Mouse (Mus musculus) heart, embryonic 12.5 days (tissue): Measurements from ENCODE around the gene Lgals9. TPM values are rescaled to one million over a fixed set of nuclear protein-coding genes. Genes with fewer than 3 reads are reported as not detected.

Experiments used
- ATAC-seq: fragments of 200-750 bp; cut with Nextera tagmentation; 2 replicates; pipeline ENCODE4 v1.8.0; 2017; ENCODE audit warnings: moderate TSS enrichment, moderate library complexity; ENCODE audit not compliant: insufficient number of reproducible peaks, low FRiP score
- H3K27ac ChIP-seq: fragments of 300-500 bp; sonication (generic); 2 replicates; pipeline ENCODE4 v1.5.1; 2016; ENCODE audit warnings: mild to moderate bottlenecking, moderate library complexity; ENCODE audit not compliant: poor library complexity, severe bottlenecking
- H3K27me3 ChIP-seq: fragments of 300-500 bp; sonication (generic); replicated peaks from 2 replicates; pipeline ENCODE4 v1.6.1; 2016; ENCODE audit warnings: mild to moderate bottlenecking, moderate library complexity
- H3K36me3 ChIP-seq: fragments of 300-500 bp; sonication (generic); 2 replicates; pipeline ENCODE4 v1.6.1; 2016; ENCODE audit warnings: mild to moderate bottlenecking, moderate library complexity
- H3K4me1 ChIP-seq: fragments of 300-500 bp; sonication (generic); replicated peaks from 2 replicates; pipeline ENCODE4 v1.6.1; 2016; ENCODE audit warnings: mild to moderate bottlenecking
- H3K4me2 ChIP-seq: fragments of 300-500 bp; sonication (generic); 2 replicates; pipeline ENCODE4 v1.6.1; 2016; ENCODE audit warnings: mild to moderate bottlenecking, moderate library complexity
- H3K4me3 ChIP-seq: fragments of 300-500 bp; sonication (generic); 2 replicates; pipeline ENCODE4 v1.5.1; 2016; ENCODE audit warnings: mild to moderate bottlenecking
- H3K9ac ChIP-seq: fragments of 300-500 bp; sonication (generic); 2 replicates; pipeline ENCODE4 v1.6.1; 2016; ENCODE audit warnings: mild to moderate bottlenecking, moderate library complexity
- H3K9me3 ChIP-seq: fragments of 300-500 bp; sonication (generic); replicated peaks from 2 replicates; pipeline ENCODE4 v1.6.1; 2016; ENCODE audit warnings: mild to moderate bottlenecking, moderate library complexity
- WGBS: fragments of 180-500 bp; shearing (Covaris S2); methylation state at CpG from one replicate; pipeline ENCODE4 v1.1.7; 2016; 5-methylcytosine and 5-hydroxymethylcytosine counted together
- polyA plus RNA-seq: library from polyadenylated mRNA; unstranded; fragments of >200 nt; fragmentation: Nextera tagmentation; extraction: Ambion mirVana; gene quantifications from 2 replicates; pipeline ENCODE4 v1.2.1, GENCODE M21; 2016

Gene Lgals9
- polyA plus RNA-seq: 53.7 and 53.8 TPM in 2 replicates

DNA sequence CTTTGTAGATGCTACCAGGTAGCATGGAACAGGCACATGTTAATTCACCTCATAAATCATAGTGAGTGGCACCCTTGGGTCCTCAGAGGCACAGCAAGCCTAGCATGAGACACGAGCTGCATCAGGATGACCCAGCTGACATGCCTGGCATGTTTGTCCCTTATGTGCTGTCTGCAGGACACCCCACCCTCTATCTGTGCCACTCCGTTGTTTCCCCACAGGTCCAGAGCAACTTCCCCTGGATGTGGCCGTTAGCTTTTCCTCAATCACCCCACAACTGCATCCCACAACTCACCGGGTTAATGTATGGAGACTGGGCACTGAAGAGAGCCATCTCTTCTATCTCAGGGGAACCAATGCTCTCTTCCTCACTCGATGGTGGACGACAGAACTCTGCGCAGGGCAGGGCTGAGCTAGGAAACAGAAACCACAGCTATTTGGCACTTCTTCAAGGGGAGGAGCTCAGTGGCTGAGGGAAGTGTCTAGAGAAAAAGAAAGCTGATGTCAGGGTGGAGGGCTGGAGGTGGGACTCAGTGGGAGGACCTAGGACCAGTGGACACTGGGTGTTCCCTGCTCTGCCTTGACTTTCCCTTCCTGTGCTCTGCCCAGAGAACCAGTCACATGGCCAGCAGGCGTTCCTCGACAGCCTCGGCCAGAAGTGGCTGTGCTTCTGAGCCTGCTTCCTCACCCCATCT, at the start of gene Lgals9:
Lgals9 (minus strand) TSS at position 464 of the 695 bp plus-strand sequence.
- Histone ChIP-seq H3K27ac (no peak within 1 kb of the TSS; the same call in 1 of the 2 replicates), H3K4me3 (peak within 1 kb of the TSS; percentile 43), H3K4me1 (0 out of 2 replicates have a peak, but pooled peaks cover 6% of the 10 kb centered on the region), H3K36me3 (no peaks in the 10 kb centered on the region), H3K9ac (peak within 1 kb of the TSS; percentile 16; the same call in 1 of the 2 replicates), H3K9me3 (peaks cover 4% of the 10 kb centered on the region), H3K4me2 (peak within 1 kb of the TSS; percentile 51), H3K27me3 (no peaks in the 10 kb centered on the region)
- 53% methylated on average over 10 of the region's 10 CpGs for WGBS
- ATAC-seq: peak; percentile 87

DNA sequence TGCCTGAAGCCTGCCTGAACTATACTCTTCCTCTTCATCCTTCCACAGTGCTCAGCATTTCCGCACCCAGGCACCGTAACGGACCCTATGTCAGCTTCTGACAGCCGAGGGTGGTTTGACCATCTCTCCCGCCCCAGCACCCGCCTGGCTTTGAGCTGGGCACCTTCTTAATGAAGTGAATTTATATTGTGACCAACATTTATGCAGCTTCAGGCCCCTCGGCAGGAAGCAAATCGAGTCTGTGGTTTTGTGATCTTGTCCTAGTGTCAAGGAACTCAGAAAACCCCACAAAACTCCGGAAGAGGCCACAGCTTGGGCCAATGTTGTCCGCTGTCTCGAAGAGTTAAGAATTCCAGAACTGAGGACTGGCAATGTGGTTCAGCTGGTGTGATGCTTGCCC, 48.9 kb upstream of the Lgals9 start:
- ATAC-seq: no peak
- no peak overlapping the region for H3K4me2 ChIP-seq
- peaks cover 9% of the 10 kb centered on the region for H3K4me1 ChIP-seq
- 86% methylated on average over 11 of the region's 11 CpGs for WGBS
- no peak overlapping the region for H3K27ac ChIP-seq
- no peak overlapping the region for H3K9ac ChIP-seq
- no peaks in the 10 kb centered on the region for H3K27me3 ChIP-seq
- H3K9me3 ChIP-seq: no peaks in the 10 kb centered on the region
- no peak overlapping the region for H3K4me3 ChIP-seq
- peaks cover 46% of the 10 kb centered on the region for H3K36me3 ChIP-seq

DNA sequence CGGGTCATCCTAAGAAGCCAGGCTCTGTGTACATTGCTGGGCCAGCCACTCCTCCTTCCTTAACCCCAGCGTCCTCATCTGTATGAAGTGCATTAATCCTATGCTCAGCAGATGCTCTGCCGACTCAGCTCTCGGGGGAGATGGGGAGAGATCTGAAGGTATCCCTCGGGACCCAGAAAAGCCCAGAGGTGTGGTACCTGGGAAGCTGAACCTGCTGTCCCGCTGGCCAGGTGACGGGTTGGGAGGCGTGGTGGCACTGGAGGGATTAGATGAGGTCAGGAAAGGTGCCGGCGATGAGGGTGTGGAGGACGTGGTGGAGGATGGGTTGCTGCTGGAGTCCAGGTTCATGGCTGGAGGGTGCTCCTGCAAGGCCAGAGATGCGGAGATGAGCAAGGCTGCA, 48.3 kb upstream of the Lgals9 start:
- no peak overlapping the region for H3K4me3 ChIP-seq
- no peak overlapping the region for H3K9ac ChIP-seq
- no peaks in the 10 kb centered on the region for H3K27me3 ChIP-seq
- 79% methylated on average over 12 of the region's 12 CpGs for WGBS
- H3K9me3 ChIP-seq: no peaks in the 10 kb centered on the region
- no peak overlapping the region for H3K27ac ChIP-seq
- H3K36me3 ChIP-seq: peaks cover 49% of the 10 kb centered on the region
- ATAC-seq: no peak
- peaks cover 9% of the 10 kb centered on the region for H3K4me1 ChIP-seq
- H3K4me2 ChIP-seq: no peak overlapping the region

DNA sequence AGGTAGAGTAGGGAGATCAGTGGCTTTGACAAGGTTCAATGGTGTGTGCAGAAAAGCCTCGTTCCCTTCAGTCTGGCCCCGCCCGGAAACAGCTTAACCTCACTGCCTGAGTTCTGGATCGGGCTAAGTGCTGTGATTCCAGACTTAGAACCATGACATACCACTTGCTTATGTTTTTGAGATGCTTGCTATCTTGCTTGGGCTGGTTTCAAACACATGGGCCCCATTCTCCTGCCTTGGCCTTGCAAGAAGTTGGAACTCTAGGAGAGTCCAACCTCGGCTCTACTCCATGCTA, 46.7 kb upstream of the Lgals9 start:
- Histone ChIP-seq H3K27me3 (no peaks in the 10 kb centered on the region), H3K9ac (no peak overlapping the region), H3K27ac (no peak overlapping the region), H3K4me3 (no peak overlapping the region), H3K4me1 (peaks cover 9% of the 10 kb centered on the region), H3K4me2 (no peak overlapping the region), H3K36me3 (peaks cover 58% of the 10 kb centered on the region), H3K9me3 (no peaks in the 10 kb centered on the region)
- WGBS: 62% methylated on average over 5 of the region's 5 CpGs
- ATAC-seq: no peak

DNA sequence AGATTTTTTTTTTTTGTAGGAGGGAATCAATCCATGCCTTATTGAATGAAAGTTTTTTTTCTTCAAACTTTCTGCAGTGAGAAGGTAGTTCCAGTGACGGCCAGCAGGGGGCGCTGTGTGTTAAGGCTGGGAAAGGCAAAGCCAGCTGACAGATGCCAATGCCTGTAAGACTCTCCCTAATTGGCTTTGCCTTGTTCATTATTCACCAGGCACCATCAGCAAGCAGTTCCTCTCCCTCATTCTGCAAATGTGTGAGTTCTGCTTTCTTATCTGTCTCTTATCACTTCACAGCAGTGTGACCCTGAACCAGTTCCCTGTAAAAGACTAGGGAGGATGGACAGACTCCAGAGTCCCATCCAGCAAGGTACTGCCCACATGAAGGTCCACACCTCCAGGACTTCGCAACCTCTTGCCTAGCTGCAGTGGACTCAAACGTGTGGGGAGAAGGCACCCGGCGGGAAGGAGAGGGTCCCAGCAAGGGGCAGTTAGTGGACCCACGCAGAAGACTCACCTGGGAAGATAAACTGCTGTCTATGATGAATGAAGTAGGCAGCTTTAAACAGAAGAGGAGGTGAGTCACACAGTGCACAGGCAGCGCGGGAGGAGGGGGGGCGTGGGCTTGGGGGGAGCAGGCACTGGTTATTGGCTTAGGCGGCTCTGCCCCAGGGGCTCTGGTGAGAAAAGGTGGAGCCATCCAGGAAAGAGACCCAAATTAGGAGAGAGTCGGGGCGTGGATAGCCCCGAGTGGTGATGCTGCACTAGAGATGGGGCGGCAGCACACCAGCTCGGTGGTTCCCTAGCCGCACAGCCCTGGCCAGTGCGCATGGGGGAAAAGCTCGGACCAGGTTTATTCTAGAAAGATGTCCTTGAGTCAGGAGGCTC, 46.1 kb upstream of the Lgals9 start:
- H3K4me1 ChIP-seq: peaks cover 9% of the 10 kb centered on the region
- no peaks in the 10 kb centered on the region for H3K9me3 ChIP-seq
- H3K27ac ChIP-seq: no peak overlapping the region
- H3K27me3 ChIP-seq: no peaks in the 10 kb centered on the region
- WGBS: 29% methylated on average over 19 of the region's 19 CpGs
- ATAC-seq: 0 out of 2 replicates have a peak, but pooled peaks have one; percentile 19
- H3K4me3 ChIP-seq: no peak overlapping the region
- H3K4me2 ChIP-seq: no peak overlapping the region
- H3K36me3 ChIP-seq: peaks cover 59% of the 10 kb centered on the region
- H3K9ac ChIP-seq: peak overlapping the region; percentile 17; the same call in 1 of the 2 replicates

DNA sequence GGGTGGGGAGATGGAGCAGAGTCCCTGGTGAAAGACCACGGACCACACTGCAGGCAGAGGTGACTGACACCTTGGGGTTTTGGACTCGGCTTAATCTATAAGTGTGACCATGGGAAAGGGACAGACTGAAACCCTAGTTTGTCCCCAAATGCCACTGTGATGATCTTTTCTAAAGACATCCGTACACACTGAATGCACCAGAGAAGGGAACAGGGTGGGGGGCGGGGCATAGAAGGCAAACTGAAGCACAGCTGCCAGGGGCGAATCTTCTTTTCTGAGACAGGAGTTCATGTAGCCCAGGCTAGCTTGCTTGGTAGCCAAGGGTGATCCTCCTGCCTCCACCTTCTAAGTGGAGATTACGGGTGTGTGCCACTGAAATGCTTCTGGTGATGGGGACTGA, 39.0 kb upstream of the Lgals9 start:
- Histone ChIP-seq H3K36me3 (peaks cover 72% of the 10 kb centered on the region), H3K27ac (peak overlapping the region; percentile 53), H3K9me3 (no peaks in the 10 kb centered on the region), H3K4me3 (no peak overlapping the region), H3K9ac (no peak overlapping the region), H3K4me1 (peaks cover 32% of the 10 kb centered on the region), H3K27me3 (no peaks in the 10 kb centered on the region), H3K4me2 (peak overlapping the region; percentile 28; the same call in 1 of the 2 replicates)
- 67% methylated on average over 6 of the region's 6 CpGs for WGBS
- ATAC-seq: no peak

DNA sequence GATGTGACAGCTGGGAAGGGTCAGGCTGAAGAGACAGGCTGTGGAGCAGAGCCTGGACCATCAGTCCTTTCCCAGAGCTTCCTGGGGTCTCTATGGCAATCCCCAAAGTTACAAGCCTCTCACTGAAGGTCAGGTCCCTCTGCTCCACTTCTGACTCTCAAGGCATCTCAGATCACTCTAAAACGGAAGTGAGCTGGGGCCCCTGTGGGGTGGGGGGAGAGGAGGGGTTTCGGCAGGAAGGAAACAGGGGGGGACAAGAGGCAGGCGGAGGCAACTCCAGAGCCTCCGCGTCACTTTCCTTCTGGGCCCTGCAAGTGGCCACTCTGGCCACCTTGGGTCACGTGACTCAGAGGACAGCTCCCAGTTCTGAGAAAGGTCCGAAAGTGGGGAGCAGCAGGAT, 38.6 kb upstream of the Lgals9 start:
- ATAC-seq: peak; percentile 46; the same call in 1 of the 2 replicates

DNA sequence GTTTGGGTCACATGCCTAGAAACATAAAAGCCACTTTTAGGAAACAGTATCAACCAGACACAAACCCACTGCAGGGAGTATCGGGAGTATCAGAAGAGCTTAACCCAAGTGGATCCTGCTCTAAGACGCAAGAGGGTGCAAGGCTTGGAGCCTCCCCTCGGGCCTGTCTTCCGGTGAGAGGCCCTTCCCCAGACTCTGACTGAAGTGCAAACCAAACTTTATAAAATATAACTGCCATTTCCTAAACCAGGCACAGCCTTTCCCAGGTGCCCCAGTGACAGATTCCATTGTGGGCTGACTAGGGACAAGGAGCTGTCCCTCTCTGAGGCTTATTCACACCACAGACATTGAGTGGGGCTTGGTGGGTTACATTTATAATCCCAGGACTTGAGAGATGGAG, 38.1 kb upstream of the Lgals9 start:
- H3K4me1 ChIP-seq: peaks cover 32% of the 10 kb centered on the region
- H3K4me2 ChIP-seq: peak overlapping the region; percentile 28; the same call in 1 of the 2 replicates
- H3K4me3 ChIP-seq: no peak overlapping the region
- H3K9ac ChIP-seq: 0 out of 2 replicates have a peak overlapping the region, but pooled peaks have one; percentile 24
- no peak for ATAC-seq
- peak overlapping the region; percentile 53 for H3K27ac ChIP-seq
- H3K9me3 ChIP-seq: no peaks in the 10 kb centered on the region
- no peaks in the 10 kb centered on the region for H3K27me3 ChIP-seq
- H3K36me3 ChIP-seq: peaks cover 72% of the 10 kb centered on the region
- WGBS: 67% methylated on average over 4 of the region's 4 CpGs

More for the DNA sequence above, 38.6 kb upstream of the Lgals9 start:
- peak overlapping the region; percentile 53 for H3K27ac ChIP-seq
- H3K9ac ChIP-seq: no peak overlapping the region
- H3K9me3 ChIP-seq: no peaks in the 10 kb centered on the region
- H3K4me1 ChIP-seq: peaks cover 32% of the 10 kb centered on the region
- H3K27me3 ChIP-seq: no peaks in the 10 kb centered on the region
- peaks cover 72% of the 10 kb centered on the region for H3K36me3 ChIP-seq
- WGBS: 21% methylated on average over 7 of the region's 7 CpGs
- no peak overlapping the region for H3K4me3 ChIP-seq
- peak overlapping the region; percentile 28; the same call in 1 of the 2 replicates for H3K4me2 ChIP-seq

DNA sequence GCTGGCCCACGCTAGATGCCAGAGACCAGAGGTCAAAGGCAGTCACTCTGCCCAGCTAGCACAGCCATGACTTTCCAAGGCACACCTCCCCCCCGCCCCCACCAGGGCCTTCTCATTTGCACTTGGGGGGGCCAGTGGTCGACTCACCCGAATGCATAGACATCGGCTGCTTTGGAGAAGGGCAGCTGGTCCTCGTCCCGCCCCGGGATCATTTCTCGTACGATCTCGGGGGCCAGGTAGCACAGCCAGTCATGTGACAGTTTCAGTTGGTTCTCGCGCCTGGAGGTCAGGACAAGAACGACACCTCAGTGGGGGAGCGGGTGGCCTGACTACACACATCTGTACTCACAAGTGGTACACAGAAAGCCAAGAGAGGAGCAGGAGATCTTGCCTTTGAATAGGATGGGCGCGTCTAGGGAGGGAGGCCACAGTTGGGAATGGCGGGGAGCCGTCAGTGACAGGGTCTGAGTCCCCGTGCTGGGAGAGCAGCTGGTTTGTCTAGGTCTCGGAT, 35.8 kb upstream of the Lgals9 start:
- H3K27ac ChIP-seq: no peak overlapping the region

DNA sequence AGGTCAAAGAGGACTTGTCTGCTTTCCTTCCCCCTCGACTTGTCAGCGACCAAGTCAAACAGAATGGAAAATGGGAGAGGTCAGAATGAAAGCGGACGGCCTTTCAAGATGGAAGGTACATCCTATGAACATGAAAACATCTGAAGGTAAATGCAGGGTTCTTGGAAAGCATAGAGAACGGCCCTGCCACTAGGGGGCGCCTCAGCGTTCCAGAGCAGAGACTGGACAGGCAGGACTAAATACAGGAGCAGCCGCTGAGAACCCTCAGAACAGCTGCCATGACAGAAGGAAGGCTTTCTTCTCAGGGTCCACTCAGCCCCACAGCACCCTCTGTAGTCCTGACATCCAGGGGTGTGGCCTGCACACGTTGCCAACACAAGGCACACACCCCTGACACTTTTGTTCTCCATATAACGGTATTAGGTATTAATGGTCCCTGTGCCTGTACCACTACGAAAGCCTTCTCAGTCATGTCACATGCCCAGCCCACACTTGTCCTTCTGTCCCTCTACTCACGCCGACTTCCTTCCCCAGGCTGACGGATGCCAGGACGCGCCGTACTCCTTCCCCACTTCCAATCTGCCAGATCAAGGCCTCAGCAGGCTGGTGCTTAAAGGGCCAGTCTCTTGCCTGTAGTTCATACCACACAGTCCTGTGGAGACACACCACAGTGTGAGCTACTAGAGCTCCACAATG, 35.2 kb upstream of the Lgals9 start:
- Histone ChIP-seq H3K4me2 (no peak overlapping the region), H3K27ac (no peak overlapping the region), H3K36me3 (peaks cover 59% of the 10 kb centered on the region), H3K4me3 (no peak overlapping the region), H3K4me1 (peaks cover 35% of the 10 kb centered on the region), H3K9me3 (no peaks in the 10 kb centered on the region), H3K27me3 (no peaks in the 10 kb centered on the region), H3K9ac (no peak overlapping the region)
- no peak for ATAC-seq
- 73% methylated on average over 17 of the region's 17 CpGs for WGBS

More for the DNA sequence above, 35.8 kb upstream of the Lgals9 start:
- Histone ChIP-seq H3K9me3 (no peaks in the 10 kb centered on the region), H3K36me3 (peaks cover 65% of the 10 kb centered on the region), H3K27me3 (no peaks in the 10 kb centered on the region), H3K9ac (0 out of 2 replicates have a peak overlapping the region, but pooled peaks have one; percentile 6), H3K4me3 (no peak overlapping the region), H3K4me1 (peaks cover 32% of the 10 kb centered on the region), H3K4me2 (no peak overlapping the region)
- 78% methylated on average over 21 of the region's 21 CpGs for WGBS
- ATAC-seq: no peak
